Mouse (Mus musculus): ENCODE results near the gene Dbf4.
A peak's percentile ranks its signal among the peaks of the same experiment; 100 is the strongest.

Gene Dbf4

GRCm38 (mm10) chr5:8366771-8367613, 55.5 kb downstream of the Dbf4 start:
- peak; percentile 35 for DNase-seq (ENCODE audit: low read depth, low spot score)

DNA sequence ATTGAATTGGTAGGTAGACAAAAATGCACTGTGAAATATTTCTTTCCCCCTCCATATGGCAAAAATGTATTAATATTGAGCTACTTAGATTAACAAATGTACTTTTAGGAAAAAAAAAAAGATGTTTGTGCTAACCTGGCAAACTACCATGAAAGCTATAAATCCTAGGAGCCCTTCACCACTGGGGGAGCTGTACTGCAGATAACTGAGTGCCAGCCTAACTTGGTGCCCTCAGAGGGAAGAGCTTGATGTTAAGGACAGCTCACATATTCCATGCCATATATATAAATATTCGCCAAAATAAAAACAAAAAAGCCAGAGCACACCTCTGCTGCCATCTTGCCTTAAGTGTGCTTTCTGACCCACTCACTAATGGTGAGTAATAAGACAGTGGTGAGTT, 60.2 kb downstream of the Dbf4 start:
- peak; percentile 20 for DNase-seq (ENCODE audit: low read depth, low spot score)

DNA sequence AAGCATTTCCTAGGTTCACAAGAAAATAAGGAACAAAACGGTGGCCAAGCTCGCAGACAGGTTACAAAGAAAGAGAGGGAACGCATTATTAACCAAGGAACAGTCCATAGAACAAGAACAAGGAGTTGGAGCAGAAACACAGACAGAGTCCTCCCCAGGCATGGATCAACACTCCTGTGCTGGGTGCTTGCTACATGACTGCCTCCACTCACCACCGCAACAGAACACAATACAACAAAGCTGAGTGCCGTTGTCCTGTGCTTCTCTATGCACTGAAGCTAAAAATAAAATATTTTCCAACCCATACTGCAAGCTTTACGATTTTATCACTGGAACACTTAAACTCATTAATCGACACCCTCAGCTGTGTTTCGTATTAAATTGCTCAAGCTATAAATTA, 64.8 kb downstream of the Dbf4 start:
- DNase-seq (ENCODE audit: low read depth, low spot score): no peak

- DNase-seq (ENCODE audit: low read depth, low spot score): no peak
These were observed 65.4 kb downstream of the Dbf4 start for GRCm38 (mm10) chr5:8356885-8357651.

- no peak for DNase-seq (ENCODE audit: low read depth, low spot score)
These were observed 66.2 kb downstream of the Dbf4 start for GRCm38 (mm10) chr5:8356326-8356725.

DNA sequence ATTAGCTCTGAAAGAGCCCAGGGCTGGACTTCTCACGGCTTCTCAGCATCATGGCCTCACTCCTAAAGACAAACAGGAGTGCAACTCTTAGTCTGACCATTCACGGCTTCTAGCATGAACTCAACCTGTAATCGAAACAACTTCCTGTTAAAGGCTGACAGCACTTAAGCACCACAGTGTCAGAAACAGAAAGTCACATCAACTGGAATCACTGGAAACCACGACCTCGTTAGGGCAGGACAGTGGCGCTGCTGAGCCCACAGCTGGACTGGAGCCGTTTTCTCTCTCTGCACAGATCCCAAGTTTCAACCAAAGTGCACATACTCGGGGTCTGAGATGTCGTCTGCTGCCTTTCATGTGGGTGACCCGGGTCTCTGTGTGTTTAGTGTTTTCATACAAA, 73.0 kb downstream of the Dbf4 start:
- no peak for DNase-seq (ENCODE audit: low read depth, low spot score)

Data from ZHBTc4 (cell line).